Mouse (Mus musculus): ENCODE measurements around the gene Pde3a.

DNA sequence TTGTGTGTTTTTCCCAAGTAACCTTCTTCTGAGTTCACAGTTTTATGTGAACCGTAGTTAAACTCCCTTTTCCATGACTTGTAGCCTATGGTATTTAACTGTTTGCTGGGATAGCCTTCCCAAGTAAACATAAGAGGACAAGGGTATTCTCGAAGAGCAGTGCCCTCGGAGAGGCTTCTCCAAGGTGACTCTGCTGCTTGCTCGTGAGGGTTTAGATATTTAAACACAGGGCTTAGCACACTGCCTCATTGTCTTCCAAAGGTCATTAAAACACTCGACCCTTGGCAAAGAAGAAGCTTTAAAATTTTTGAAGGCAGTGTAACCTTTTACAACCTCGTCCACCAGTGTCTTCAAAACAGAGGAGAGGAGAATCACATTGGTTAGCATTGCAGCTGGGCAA, 61.3 kb downstream of the Pde3a start:
- TF ChIP-seq CTCF (IDR thresholded peaks at IDR 0.05; ENCODE audit: low read depth), result no peak
- TF ChIP-seq EP300 (optimal IDR thresholded peaks at IDR 0.05), result no peak

All from stomach, postnatal 0 days (tissue).